Mouse (Mus musculus) heart, adult 2 months (tissue): Measurements from ENCODE around the gene D16Ertd472e. TPM values are rescaled to one million over a fixed set of nuclear protein-coding genes. Genes with fewer than 3 reads are reported as not detected.

ENCODE experiments used
- DNase-seq, 2 experiments: peaks; one replicate each; pipeline ENCODE4 v3.0.0; 2021
- H3K27ac ChIP-seq: fragments of 200-600 bp; 2 replicates; pipeline ENCODE4 v1.8.1; 2022
- H3K27me3 ChIP-seq: fragments of 200-500 bp; 2 replicates; pipeline ENCODE4 v1.6.1; 2012; ENCODE audit warnings: mild to moderate bottlenecking, low read length, inconsistent platforms, mixed read lengths; ENCODE audit not compliant: control insufficient read depth, insufficient read depth
- H3K36me3 ChIP-seq: fragments of 200-500 bp; 2 replicates; pipeline ENCODE4 v1.6.1; 2012; ENCODE audit warnings: low read length, inconsistent platforms; ENCODE audit not compliant: control insufficient read depth, insufficient read depth
- H3K4me1 ChIP-seq: fragments of 200-500 bp; 2 replicates; pipeline ENCODE4 v1.6.1; 2011; ENCODE audit warnings: low read length; ENCODE audit not compliant: control insufficient read depth, insufficient read depth
- H3K4me3 ChIP-seq: fragments of 200-600 bp; 2 replicates; pipeline ENCODE4 v1.8.1; 2022
- H3K79me2 ChIP-seq: fragments of 200-500 bp; replicated peaks from 2 replicates; pipeline ENCODE4 v1.6.1; 2012; ENCODE audit warnings: mild to moderate bottlenecking, inconsistent platforms, low read length, moderate library complexity, mixed read lengths; ENCODE audit not compliant: control insufficient read depth, insufficient read depth
- H3K9ac ChIP-seq: fragments of 200-500 bp; 2 replicates; pipeline ENCODE4 v1.6.1; 2012; ENCODE audit warnings: low read depth, mild to moderate bottlenecking, control low read depth, inconsistent platforms, low read length, mixed read lengths
- CTCF ChIP-seq: fragments of 200-600 bp; IDR thresholded peaks from 2 replicates; pipeline ENCODE4 v1.8.1; 2022; ENCODE audit warnings: antibody characterized with exemption, mild to moderate bottlenecking, moderate library complexity
- EP300 ChIP-seq: fragments of 200-500 bp; IDR thresholded peaks from 2 replicates; pipeline ENCODE4 v1.6.1; 2011; ENCODE audit warnings: low read depth, low read length, control low read depth; ENCODE audit not compliant: insufficient read depth
- POLR2A ChIP-seq: fragments of 200-500 bp; IDR thresholded peaks from 2 replicates; pipeline ENCODE4 v1.6.1; 2011; ENCODE audit warnings: mild to moderate bottlenecking, low read depth, low read length, control low read depth; ENCODE audit not compliant: insufficient read depth
- WGBS: fragments of 180-500 bp; shearing (Covaris S2); methylation state at CpG from one replicate; pipeline ENCODE4 v1.1.7; 2018; 5-methylcytosine and 5-hydroxymethylcytosine counted together
- intact Hi-C: fragments of 180-260 bp; cut with DNase I; formaldehyde crosslinking; loops from one replicate; pipeline ENCODE4 v1.15.1; 2025
- long read RNA-seq: library from polyadenylated mRNA; stranded (forward); transcript quantifications from one replicate; pipeline ENCODE4 v2.0.0, GENCODE M21; 2021
- polyA plus RNA-seq: library from polyadenylated mRNA; depleted of rRNA; stranded (reverse); fragments of >200 nt; gene quantifications from 2 replicates; pipeline ENCODE4 v1.2.3, GENCODE M21; 2012; rRNA removed
- total RNA-seq, 2 experiments: library from RNA; stranded (reverse); gene quantifications; 2 replicates each; pipeline ENCODE4 v1.2.3; 2021

D16Ertd472e gene
- total RNA-seq (1 to 10 TPM; 3.5 to 4.5 TPM), polyA plus RNA-seq (1.3 and 2.1 TPM in 2 replicates)
- long read RNA-seq, partial matches to known transcripts = 1 of 1 reads
- long read RNA-seq, other reads (novel, unspliced or antisense) = 0 of 1 reads

- peak; percentile 92 to 95 for DNase-seq
- WGBS = under 1% methylated on average over 70 of the region's 70 CpGs
- Histone ChIP-seq H3K9ac (peak within 1 kb of the TSS; percentile 87), H3K36me3 (peaks cover 4% of the 10 kb centered on the region; the same call in 1 of the 2 replicates), H3K4me1 (no peaks in the 10 kb centered on the region; the same call in 1 of the 2 replicates), H3K27me3 (no peaks in the 10 kb centered on the region), H3K4me3 (peak within 1 kb of the TSS; percentile 64), H3K27ac (peak within 1 kb of the TSS; percentile 87), H3K79me2 (no peaks in the 10 kb centered on the region)
- no peak for TF ChIP-seq EP300
- peak; percentile 10; the same call in 1 of the 2 replicates for TF ChIP-seq CTCF
- TF ChIP-seq POLR2A = peak; percentile 65
- intact Hi-C loops = loop anchor here (5.0 kb wide), 2 partner anchors 61 to 199 kb away; partner anchors contain the start of gene Btg3
These were observed at the start of gene D16Ertd472e for GRCm38 (mm10) chr16:78576478-78577084. Gene D16Ertd472e (minus strand): TSS chr16:78576708.

GRCm38 (mm10) chr16:78622755-78623154, 46.2 kb upstream of the D16Ertd472e start:
- 57% methylated on average over 5 of the region's 5 CpGs for WGBS
- no peaks in the 10 kb centered on the region for H3K79me2 ChIP-seq
- no peak overlapping the region for H3K27ac ChIP-seq
- H3K9ac ChIP-seq = no peak overlapping the region
- no peaks in the 10 kb centered on the region for H3K36me3 ChIP-seq
- H3K27me3 ChIP-seq = no peaks in the 10 kb centered on the region
- TF ChIP-seq POLR2A (no peak), CTCF (no peak), EP300 (no peak)
- H3K4me3 ChIP-seq = no peak overlapping the region
- intact Hi-C loops = no loop called here
- H3K4me1 ChIP-seq = no peaks in the 10 kb centered on the region
- no peak for DNase-seq

GRCm38 (mm10) chr16:78619386-78619785, 42.9 kb upstream of the D16Ertd472e start:
- H3K79me2 ChIP-seq = no peaks in the 10 kb centered on the region
- no peak overlapping the region for H3K9ac ChIP-seq
- TF ChIP-seq POLR2A (no peak), EP300 (no peak), CTCF (no peak)
- DNase-seq = peak in 1 of 2 experiments; percentile 43
- no peaks in the 10 kb centered on the region for H3K27me3 ChIP-seq
- H3K4me3 ChIP-seq = no peak overlapping the region
- H3K27ac ChIP-seq = no peak overlapping the region
- WGBS = 36% methylated on average over 5 of the region's 5 CpGs
- H3K36me3 ChIP-seq = no peaks in the 10 kb centered on the region
- no peaks in the 10 kb centered on the region for H3K4me1 ChIP-seq
- intact Hi-C loops = no loop called here

GRCm38 (mm10) chr16:78617757-78618532, 41.4 kb upstream of the D16Ertd472e start:
- 92% methylated on average over 11 of the region's 11 CpGs for WGBS
- no peaks in the 10 kb centered on the region for H3K27me3 ChIP-seq
- intact Hi-C loops = no loop called here

GRCm38 (mm10) chr16:78606202-78606601, 29.7 kb upstream of the D16Ertd472e start:
- Histone ChIP-seq H3K27ac (no peak overlapping the region), H3K27me3 (no peaks in the 10 kb centered on the region), H3K79me2 (no peaks in the 10 kb centered on the region), H3K4me1 (no peaks in the 10 kb centered on the region), H3K9ac (no peak overlapping the region), H3K4me3 (no peak overlapping the region), H3K36me3 (no peaks in the 10 kb centered on the region)
- intact Hi-C loops = loop anchor here (1.0 kb wide), 1 partner anchor 9 kb away; no protein-coding TSS in a partner anchor
- WGBS = 53% methylated on average over 4 of the region's 4 CpGs
- DNase-seq = no peak
- TF ChIP-seq CTCF (no peak), POLR2A (no peak), EP300 (no peak)

More at GRCm38 (mm10) chr16:78617757-78618532, 41.4 kb upstream of the D16Ertd472e start:
- Histone ChIP-seq H3K36me3 (no peaks in the 10 kb centered on the region), H3K9ac (no peak overlapping the region), H3K4me3 (no peak overlapping the region), H3K79me2 (no peaks in the 10 kb centered on the region), H3K27ac (no peak overlapping the region), H3K4me1 (no peaks in the 10 kb centered on the region)
- TF ChIP-seq EP300 = no peak
- TF ChIP-seq CTCF = no peak
- no peak for TF ChIP-seq POLR2A
- no peak for DNase-seq
